Mouse (Mus musculus): ENCODE measurements at regions not wholly inside any gene's neighbourhood (a gene's known extent, or its start where the extent isn't known, plus 50 kb on each side); places are given as distances from the start of the nearest gene placed in this dataset.

- TF ChIP-seq CTCF (IDR thresholded peaks at IDR 0.05; ENCODE audit: insufficient read depth, low read depth, low read length) (no peak), POLR2A (IDR thresholded peaks at IDR 0.05; ENCODE audit: insufficient read depth, low read depth, low read length) (no peak)
Measured at GRCm38 (mm10) chr9:41827356-41827755, 296.7 kb downstream of the Sorl1 start.
